Mouse (Mus musculus) adrenal gland, adult 8-10 months (tissue): ENCODE measurements around the gene Zfp651. TPM values are rescaled to one million over a fixed set of nuclear protein-coding genes. Genes with fewer than 3 reads are reported as not detected.

Source experiments
- DNase-seq: peaks from one replicate; pipeline ENCODE4 v3.0.0; 2022
- total RNA-seq, 4 experiments: library from RNA; stranded (reverse); gene quantifications; 2 replicates each; pipeline ENCODE4 v1.2.4; 2022

Zfp651 gene
- total RNA-seq = 10 to 100 TPM; 39.3 to 64.2 (median 52.9) TPM

DNA sequence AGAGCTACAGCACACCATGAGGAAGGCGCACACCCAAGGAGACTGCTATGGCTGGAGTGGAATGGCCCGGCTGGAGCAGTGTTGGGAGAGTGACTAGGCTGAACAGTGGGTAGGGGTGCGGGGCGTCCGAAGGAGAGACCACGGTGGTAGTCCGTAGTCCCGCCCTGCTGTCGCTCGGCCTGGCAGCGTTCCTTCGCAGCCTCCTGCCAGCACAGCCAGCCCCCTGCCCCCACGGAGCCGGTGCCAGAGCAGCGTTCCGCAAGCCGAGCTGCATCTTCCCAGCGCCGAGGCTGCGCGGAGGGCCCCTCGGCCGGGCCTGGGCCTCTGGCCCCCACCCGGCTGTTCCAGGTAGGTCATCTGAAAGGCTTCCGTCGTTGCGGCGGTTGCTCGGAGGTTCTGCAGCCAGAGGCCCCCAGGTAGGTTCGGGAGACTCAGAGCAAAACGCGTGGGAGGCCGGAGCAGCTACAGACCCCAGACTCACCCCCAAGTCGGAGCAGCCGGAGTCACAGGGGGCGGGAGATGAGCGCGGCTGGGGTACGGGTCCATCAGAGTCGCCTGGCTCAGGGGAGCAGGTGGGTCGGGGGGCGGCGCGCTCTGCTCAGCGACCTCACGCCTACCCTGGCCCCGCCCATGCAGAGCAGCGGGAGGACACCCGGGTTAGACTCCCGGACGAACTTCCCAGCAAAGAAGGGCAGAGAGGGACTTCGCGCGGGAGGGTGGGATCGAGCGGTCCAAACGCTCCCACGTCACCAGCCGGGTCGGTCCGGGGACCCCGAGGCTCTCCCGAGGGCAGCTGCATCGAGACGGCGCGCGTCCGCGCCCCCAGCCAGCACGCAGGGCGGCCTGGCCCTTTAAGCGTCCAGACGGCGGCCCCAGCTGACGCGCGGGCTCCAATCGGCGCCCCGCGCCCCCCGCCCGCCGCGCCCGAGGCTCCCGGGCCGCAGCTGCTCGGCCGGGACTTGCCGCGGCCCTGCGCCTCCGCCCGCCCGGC is at the start of gene Zfp651:
Gene Zfp651 (plus strand): TSS at position 240 of the 991 bp plus-strand sequence.
- DNase-seq = peak; percentile 49

DNA sequence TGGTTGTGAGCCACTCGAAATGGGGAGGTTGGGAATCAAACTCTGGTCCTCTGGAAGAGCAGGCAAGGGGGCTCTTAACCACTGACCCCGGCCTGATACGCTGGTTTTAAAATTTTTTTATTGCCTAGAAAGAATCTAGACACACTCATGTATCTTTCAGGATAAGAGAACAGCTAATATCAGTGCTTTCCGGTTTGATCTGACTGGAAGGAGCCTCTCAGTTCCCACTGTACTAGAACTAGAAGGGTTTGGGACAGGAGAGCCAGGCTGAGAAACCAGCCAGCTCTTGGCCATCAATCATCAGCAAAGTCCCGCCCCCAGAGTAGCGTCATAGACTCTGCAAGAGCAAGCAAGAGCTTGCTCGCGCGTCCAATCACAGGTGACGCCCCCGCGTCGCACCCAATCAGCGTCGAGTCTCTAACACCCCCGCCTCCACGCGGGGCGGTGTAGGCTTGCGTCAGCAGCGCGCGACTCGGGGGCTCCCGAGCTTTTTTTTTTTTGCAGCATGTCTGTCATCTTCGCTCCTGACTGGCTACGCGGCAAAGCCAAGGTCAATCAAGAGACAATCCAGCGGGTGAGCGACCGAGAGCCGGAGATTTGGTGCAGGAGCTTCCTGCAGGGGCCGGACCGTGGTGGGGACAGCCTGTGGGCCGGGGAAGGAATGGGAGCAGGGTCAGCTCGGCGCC is 49.1 kb upstream of the Zfp651 start, which contains the start of gene Ss18l2:
Gene Ss18l2 (plus strand): TSS at position 432 of the 686 bp plus-strand sequence.
- peak; percentile 98 for DNase-seq

DNA sequence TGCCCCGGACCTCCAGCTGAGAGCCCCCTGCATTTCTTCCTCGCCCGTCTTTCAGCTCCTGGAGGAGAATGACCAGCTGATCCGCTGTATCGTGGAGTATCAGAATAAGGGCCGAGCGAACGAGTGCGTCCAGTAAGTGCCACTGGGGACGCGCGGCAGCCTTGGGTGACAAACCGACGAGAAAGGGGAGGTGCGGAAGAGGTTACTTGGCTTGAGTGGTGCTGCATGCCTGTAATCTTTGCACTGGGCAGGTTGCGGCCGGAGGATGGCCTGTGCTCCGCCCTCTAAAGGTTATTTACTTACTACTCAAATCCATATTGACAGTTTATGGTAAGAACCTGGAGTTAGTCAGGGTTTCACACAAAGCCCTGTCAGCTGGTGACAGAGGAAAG is 48.5 kb upstream of the Zfp651 start:
- peak; percentile 59 for DNase-seq

DNA sequence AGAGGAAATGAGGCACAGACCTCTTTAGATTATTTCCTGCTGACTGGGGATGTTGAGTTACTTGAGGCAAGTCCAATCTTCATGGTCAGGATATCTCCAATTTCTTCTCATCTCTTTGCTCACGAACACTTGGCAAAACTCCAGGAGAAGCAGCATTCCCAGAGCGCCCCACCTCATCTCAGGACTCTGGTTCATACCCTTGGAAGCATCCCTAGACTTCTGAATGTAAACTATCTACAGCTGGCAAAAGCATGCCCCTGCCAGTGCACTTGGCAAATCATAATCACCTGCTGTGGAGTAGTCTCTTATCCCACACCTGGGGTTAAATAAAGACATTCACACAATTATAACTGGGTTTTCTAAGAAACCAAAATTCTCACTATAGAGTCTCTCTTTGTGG is 42.1 kb upstream of the Zfp651 start:
- DNase-seq = no peak

DNA sequence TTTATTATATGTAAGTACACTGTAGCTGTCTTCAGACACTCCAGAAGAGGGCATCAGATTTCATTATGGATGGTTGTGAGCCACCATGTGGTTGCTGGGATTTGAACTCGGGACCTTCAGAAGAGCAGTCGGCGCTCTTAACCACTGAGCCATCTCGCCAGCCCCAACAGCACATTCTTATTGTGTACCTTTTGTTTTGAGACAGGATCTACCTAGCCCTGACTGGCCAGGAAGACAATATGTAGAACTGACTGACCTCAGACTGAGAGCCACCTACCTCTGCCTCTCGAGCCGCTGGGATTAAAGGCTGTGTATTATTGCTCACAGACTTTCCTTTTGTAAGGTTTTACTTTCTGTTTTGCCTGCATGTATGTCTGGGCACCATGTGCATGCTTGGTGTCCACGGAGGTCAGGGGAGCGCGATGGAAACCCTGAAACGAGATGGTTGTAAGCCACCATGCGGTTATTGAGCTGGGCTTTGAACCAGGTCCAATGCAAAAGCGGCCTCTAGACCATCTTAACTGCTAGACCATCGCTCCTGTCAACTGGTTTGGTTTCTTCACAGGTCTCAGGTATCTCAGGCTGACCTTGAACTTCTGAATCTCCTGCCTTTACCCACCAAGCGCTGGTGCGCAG is 40.9 kb upstream of the Zfp651 start:
- DNase-seq = no peak

DNA sequence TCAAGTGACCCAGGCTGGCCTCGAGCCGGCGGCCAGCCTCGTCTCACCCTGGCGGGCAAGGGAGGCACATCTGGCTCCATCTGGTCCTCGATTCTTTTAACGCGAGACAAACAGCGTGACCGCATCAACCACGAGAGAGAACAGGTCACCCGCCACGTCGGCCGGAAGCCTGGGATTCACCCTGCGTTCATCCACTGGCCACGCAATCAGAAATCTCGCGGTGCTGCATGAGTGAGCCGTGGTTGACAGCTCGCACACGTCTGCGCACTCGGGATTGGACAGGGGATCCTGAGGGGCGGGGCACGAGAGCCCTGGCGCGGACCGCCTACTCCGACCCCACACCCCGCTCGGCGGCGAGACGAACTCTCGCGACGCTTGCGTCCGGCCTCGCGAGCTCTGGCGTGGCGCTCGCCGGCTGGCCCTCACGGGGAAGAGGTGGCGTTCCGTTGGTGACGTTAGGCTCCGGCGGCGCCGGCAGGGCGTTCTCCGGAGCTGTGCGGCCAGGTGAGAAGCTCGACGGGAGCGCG is 40.3 kb upstream of the Zfp651 start, which contains the start of gene Nktr:
Gene Nktr (plus strand): TSS at position 378 of the 527 bp plus-strand sequence.
- DNase-seq = peak; percentile 99

DNA sequence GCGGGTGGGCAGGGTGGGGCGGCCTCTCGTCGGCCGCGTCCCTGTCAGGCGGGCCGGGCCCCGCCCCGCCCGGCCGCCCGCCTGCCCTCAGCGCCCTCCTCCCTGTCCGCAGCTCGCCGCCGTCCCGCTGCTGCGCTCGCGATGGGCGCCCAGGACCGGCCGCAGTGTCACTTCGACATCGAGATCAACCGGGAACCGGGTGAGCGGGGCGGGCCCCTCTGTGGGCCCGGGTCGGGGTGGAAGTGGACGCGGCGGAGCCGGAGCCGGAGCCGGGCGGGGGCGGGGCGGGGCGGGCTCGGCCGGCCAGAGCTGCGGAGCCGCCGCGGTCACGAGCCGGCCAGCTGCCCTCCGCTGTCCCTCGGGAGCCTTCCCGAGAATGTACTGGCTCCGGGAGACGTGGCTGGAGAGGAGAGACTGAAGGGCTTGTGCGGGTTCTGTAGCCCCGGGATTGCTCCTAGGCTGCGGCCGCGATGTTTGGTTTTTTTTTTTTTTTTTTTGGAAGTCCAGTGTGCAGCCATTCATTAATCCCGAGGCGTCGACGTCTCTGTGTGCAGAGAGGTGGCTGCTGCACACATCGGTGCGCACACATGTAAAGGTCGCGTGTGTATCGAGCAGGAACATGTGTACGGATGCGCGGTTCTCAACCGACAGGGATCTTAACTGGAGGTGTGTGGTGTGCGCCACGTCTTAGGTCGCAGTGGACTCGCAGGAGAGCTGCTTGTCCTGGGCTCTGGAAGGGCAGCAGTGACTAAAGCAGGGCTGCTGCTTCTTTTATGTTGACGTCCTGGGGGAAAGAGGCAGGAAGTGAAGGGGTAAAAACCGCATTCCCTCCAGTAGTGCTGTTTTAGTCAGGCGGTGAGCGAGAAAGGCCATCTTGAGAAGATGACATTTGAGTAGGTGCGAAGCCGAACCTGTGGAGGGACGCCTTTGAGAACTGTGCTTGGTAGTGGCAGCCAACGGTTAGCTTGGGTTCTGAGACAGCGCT is 39.5 kb upstream of the Zfp651 start:
- DNase-seq = peak; percentile 37

DNA sequence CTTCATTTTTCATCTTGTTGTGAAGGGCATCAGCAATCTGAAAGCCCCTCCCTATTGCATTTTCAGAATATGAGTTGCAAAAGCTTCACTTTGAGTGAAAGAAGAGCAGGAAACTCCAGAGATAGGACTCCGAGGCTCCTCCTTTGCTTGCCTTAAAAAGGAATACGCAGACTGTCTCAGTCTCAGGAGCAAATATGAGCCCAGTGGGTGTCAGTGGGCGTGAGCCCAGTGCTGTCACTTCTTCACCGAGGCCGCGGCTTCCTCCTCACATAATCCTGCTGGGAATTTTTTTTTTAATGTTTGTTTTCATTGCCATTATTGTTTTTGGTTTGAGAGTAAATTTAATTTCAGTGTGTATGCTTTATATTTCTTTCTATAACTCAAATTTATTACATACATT is 18.6 kb upstream of the Zfp651 start:
- DNase-seq = no peak

DNA sequence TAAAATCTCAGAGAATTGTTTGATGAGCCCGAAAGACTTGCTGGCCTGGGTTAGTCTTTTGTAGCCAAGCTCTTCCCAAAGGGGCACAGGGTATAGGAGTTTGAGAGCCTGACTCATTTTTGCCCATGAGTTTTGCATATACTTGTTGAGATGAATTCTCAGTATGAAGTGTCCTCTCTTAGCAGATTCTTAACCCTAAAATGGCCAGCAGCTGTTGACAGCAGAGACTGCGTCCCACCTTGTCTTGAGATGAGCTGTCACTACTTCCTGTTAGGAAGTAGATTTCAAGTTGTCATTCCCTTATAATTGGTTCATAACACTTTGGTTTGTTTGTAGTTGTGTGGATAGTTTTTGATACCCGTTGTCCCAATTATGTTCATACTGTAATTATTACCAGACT is 18.0 kb upstream of the Zfp651 start:
- DNase-seq = no peak

DNA sequence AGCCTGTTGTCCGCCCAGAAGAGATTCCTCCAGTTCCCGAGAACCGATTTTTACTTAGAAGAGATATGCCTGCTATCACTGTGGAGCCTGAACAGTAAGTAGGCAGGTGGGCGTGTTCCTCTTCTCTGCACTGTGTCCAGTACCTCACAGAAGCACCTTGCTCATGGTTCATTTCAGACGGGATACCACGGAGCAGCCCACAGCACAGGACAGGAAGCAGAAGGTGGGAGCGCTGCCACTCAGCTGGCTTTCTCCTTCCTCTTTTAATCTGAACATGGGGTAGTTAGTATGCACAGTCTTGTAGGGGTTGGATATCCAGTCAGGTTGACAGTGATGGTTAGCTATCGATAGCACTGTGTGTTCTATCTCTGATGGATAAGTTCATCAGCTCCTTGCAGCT is 15.1 kb upstream of the Zfp651 start:
- DNase-seq = no peak

DNA sequence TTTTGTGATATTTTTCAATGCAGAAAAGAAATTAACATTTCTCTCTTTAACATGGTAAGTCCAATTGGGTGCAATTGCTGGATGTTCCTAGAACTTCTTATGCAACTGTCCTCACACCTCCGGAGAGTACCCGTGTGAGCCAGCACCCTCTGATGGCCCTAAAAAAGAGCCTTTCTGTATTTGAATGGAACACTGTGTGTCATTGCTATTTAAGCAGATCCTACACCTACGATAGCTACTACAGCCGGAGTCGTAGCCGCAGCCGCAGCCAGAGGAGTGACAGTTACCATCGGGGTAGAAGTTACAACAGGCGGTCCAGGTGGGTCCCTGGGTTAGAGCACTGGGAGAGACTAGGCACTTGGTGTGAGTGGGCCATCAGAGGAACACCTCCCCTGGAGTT is 6.4 kb upstream of the Zfp651 start:
- no peak for DNase-seq

DNA sequence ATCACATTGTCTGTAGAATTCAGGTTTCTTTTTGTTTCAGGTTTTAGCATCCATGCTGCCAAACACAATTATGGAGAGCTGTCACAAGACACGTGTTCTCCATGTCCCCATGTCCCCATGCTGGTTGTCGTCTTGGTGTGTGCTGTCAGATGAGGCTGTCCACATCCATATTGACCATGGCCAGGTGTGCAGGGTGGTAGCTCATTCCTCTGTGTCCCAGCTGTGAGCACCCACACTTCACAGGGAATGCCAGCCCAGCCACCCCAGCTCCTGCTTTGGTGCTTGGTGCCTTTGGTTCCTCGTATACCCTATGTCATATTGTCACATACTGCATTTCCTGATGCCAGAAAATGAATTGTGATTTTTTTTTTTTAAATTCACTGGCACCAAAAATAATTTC is 4.5 kb upstream of the Zfp651 start:
- no peak for DNase-seq

DNA sequence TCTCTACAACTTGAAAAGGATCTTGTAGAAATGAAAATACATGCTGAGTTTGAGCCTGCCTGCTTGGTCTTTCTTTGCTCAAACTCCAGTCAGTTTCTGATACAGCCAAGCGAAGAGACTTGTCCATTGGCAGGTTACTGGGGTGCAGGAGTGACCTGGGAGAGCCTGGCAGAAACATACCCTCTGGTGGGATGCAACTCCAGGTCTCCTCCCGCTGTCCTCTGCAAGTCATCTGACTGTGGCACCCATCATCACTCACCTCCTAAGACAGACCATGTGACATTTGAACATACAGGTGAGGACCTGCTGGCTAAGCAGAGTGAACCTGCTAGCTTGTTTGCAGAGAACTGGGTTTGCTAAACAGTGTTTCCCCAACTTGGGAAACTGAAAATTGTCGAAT is 2.3 kb upstream of the Zfp651 start:
- no peak for DNase-seq

DNA sequence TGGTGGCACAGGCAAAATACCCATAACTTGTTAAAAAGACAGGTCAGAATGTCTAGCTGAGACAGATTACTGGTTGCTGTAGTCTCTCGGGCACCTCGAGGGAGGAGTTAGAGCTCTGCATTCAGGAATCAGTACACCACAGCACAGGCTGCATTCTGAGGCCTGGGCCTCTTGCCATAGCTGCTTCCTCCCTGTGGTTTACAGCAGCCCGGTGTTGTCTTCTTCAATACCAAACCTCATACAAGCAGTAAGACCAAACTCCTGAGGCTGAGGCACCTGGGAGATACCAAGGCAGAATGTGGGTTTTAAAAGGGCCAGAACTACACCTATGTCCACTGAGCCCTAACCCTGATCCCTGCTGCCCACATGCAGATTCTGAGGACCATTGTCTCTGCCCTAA is 1.7 kb upstream of the Zfp651 start:
- no peak for DNase-seq

DNA sequence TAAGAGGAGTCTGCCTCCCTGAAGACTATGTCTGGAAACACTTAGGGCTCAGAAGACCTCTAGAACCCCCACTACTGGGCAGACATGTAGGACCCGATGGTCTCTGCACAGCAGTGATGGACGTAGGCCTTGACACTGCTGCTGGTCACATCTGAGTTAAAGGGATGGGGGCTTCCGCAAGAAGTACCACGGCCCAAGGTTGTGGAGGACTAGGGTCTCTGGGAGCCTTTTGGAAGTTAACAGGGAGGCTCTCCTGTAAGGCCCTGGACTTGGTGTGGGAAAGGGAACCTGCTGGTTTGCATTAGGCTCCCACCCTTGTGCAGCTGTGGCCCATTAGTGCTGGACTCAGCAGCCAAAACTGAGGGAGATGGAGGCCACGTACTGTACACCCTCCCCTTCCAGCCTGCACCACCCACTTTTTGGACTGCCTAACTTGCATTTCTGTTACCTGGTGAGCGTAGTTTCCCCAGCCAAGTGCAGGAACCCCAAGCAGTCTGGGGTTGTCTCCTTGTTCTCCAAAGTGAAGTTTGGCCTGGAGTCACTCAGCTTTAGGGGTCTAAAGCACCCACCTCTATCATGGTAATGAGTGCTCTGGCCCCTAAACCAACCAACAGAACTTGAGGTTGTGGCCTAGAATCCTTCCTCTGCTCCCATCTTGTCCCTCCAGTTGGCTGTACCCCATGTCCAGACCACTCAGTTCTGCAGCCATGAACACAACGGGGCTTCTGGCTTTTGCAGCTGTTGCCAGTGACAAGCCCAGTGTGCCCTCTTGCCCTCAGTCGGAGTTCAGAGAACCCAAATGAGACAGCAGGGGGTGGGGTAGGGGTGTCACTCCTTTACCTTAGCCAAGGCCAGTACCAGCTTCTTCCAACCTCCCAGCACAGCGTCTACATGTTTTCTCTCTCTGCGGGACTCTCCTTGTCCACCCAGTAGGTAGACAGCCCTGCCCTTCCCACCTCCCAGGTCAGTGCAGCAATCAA is 1.0 kb upstream of the Zfp651 start:
- DNase-seq = no peak

DNA sequence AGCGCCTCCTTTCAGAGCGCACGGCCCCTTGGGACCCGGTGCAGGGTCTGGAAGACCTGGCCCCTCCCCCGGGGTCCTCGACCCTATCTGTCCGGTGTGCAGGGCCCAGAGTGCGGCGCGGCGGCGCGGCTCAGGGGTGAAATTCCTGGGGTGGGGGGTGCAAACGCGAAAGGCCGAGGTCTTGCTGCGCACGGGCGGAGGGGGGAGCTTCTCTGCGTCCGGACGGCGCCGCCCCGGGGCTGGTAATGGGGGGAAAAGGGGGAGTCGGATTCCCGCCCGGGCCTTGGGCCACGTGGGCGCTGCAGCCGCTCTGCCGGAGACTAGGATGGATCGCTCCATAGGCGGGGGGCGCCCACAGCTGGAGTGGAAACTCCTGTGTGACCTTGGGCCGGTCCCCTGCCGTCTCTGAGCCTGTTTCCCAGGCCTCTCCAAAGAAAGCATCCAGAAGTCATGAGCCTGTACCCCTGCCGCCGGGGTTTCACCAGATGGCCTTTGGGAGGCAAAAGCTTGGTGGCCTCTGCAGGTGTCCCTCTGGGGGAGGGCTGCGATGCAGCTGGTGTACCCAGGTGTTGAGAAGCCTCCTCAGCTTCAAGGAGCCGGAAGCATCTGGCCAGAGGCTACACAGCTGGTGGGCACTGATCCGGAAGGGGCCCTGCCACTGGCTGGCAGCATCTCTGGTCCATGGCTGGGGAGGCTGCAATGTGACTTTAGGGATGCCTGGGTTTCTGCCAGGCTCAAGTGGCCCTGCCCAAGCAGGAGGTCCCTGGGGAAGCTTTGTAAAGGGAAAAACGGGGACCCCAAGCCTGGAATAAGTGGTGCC is 1.4 kb downstream of the Zfp651 start:
- DNase-seq = peak; percentile 66

DNA sequence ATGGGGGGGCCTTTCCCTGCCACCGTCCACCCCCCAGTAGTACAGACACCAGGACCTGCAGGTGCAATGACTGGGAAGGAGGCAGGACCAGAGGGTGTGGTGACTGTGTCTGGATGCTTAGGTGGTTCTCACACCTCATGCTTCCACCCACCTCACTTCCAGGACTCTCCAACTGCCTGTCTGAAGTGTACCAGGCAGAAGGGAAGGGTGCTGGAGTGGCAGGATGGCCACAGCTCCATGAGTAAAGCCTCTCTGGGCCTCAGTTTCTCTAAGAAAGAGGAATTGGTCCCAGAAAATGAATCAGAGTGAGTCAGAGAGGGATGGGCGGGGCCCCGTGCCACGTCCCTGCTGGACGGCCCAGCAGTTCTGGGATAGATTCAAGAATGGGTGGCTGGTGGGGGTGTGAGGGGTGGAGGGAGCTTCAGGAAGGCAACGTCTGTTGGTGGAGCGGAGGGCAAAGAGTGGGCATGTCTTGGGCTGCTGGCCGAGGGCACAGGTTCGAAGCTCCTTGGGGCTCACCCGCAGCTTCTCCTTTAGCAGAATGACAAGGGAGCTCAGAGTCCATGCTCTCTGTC is 2.0 kb downstream of the Zfp651 start:
- no peak for DNase-seq

DNA sequence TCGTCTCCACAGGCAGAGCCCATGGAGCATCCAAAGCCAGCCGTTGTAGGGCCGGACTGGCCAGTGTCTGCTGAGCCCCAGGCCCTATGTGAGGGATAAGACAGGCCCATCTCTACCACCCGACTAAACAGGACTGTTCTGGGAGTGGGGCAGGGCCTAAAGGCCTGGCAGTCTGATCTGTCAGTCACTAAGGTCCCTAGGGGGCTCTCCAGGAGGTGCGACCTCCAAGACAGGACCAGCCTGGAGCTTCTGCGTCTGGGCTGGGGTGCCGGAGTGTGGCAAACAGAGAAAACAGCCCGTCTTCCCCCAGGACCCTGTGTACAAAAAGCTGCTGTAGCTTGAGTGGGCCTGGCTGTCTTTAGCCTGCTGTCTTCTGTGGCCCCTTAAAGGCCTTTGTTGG is 2.7 kb downstream of the Zfp651 start:
- DNase-seq = no peak

DNA sequence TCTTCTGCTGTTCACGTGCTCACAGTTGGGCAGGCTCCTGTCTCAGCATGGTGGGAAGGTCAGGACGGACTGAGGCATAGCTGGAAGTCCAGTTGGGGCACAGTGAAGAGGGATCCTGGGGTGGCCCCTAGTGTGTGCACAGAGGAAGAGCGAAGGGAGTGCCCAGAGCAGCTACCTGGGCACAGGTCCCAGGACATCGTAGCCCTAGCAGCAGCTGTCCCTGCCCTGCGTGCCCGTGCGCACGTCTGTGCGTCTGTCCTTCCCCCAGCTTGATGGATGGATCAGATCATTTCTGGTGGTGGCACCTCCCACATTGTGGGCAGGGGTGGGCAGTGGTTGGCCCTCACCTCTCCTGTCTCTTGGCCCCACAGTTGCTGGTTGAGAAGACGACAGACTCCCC is 3.1 kb downstream of the Zfp651 start:
- DNase-seq = no peak
